Mouse (Mus musculus) small intestine, adult 2 months (tissue): Measurements from ENCODE around the gene Zfp57.

Source experiments
- CTCF ChIP-seq: fragments of 200-500 bp; IDR thresholded peaks from 2 replicates; pipeline ENCODE4 v1.5.1; 2012; ENCODE audit warnings: low read depth, mild to moderate bottlenecking, control low read depth, inconsistent platforms, low read length, moderate library complexity, mixed read lengths; ENCODE audit not compliant: insufficient replicate concordance, insufficient read length; ENCODE audit errors: extremely low read depth
- POLR2A ChIP-seq: fragments of 200-500 bp; IDR thresholded peaks from 2 replicates; pipeline ENCODE4 v1.6.1; 2012; ENCODE audit warnings: low read depth, mild to moderate bottlenecking, control low read depth, inconsistent platforms, low read length, moderate library complexity

GRCm38 (mm10) chr17:36971172-36971850 lies 29.7 kb upstream of the Zfp57 start:
- no peak for TF ChIP-seq CTCF
- TF ChIP-seq POLR2A, result no peak
